Mouse (Mus musculus) midbrain, embryonic 14.5 days (tissue): Measurements from ENCODE around the gene Vav1. TPM values are rescaled to one million over a fixed set of nuclear protein-coding genes. Genes with fewer than 3 reads are reported as not detected.
A peak's percentile ranks its signal among the peaks of the same experiment; 100 is the strongest.
"Not testable (repeated sequence)": the region's sequence is repeated elsewhere in the genome, so short reads cannot be mapped to it uniquely, and the experiment has no call there.

Source experiments
- ATAC-seq: fragments of 200-750 bp; cut with Nextera tagmentation; 2 replicates; pipeline ENCODE4 v1.8.0; 2017; ENCODE audit warnings: moderate number of reproducible peaks, moderate library complexity; ENCODE audit not compliant: low FRiP score, low TSS enrichment
- DNase-seq: peaks from one replicate; pipeline ENCODE4 v3.0.0-alpha.2; 2015
- H3K27ac ChIP-seq: fragments of 300-500 bp; sonication (generic); replicated peaks from 2 replicates; pipeline ENCODE4 v1.5.1; 2014; ENCODE audit warnings: mild to moderate bottlenecking, low read depth, low read length, moderate library complexity
- H3K27me3 ChIP-seq: fragments of 300-500 bp; sonication (generic); 2 replicates; pipeline ENCODE4 v1.6.1; 2014; ENCODE audit warnings: low read length, control low read depth, mixed read lengths; ENCODE audit not compliant: control insufficient read depth, insufficient read depth
- H3K36me3 ChIP-seq: fragments of 300-500 bp; sonication (generic); 2 replicates; pipeline ENCODE4 v1.6.1; 2014; ENCODE audit warnings: low read length, control low read depth; ENCODE audit not compliant: control insufficient read depth, insufficient read depth
- H3K4me1 ChIP-seq: fragments of 300-500 bp; sonication (generic); 2 replicates; pipeline ENCODE4 v1.6.1; 2014; ENCODE audit warnings: mild to moderate bottlenecking, antibody characterized with exemption, low read length, control low read depth; ENCODE audit not compliant: control insufficient read depth, insufficient read depth
- H3K4me2 ChIP-seq: fragments of 300-500 bp; sonication (generic); 2 replicates; pipeline ENCODE4 v1.6.1; 2014; ENCODE audit warnings: mild to moderate bottlenecking, low read length, moderate library complexity
- H3K4me3 ChIP-seq: fragments of 300-500 bp; sonication (generic); replicated peaks from 2 replicates; pipeline ENCODE4 v1.5.1; 2014; ENCODE audit warnings: low read depth, low read length
- H3K9ac ChIP-seq: fragments of 300-500 bp; sonication (generic); replicated peaks from 2 replicates; pipeline ENCODE4 v1.6.1; 2014; ENCODE audit warnings: mild to moderate bottlenecking, low read length, moderate library complexity
- H3K9me3 ChIP-seq: fragments of 300-500 bp; sonication (generic); 2 replicates; pipeline ENCODE4 v1.6.1; 2016; ENCODE audit warnings: low read length, control low read depth, mixed read lengths; ENCODE audit not compliant: control insufficient read depth
- WGBS: fragments of 180-500 bp; shearing (Covaris S2); extraction: QIAGEN DNeasy Blood & Tissue Kit; methylation state at CpG from one replicate; pipeline ENCODE4 v1.1.7; 2014; 5-methylcytosine and 5-hydroxymethylcytosine counted together
- polyA plus RNA-seq: library from polyadenylated mRNA; unstranded; fragments of >200 nt; fragmentation: Nextera tagmentation; extraction: Ambion mirVana; gene quantifications from 2 replicates; pipeline ENCODE4 v1.2.1, GENCODE M21; 2014

Vav1 gene
- polyA plus RNA-seq, 1 experiment from 2014 or later, result 1.6 TPM

DNA sequence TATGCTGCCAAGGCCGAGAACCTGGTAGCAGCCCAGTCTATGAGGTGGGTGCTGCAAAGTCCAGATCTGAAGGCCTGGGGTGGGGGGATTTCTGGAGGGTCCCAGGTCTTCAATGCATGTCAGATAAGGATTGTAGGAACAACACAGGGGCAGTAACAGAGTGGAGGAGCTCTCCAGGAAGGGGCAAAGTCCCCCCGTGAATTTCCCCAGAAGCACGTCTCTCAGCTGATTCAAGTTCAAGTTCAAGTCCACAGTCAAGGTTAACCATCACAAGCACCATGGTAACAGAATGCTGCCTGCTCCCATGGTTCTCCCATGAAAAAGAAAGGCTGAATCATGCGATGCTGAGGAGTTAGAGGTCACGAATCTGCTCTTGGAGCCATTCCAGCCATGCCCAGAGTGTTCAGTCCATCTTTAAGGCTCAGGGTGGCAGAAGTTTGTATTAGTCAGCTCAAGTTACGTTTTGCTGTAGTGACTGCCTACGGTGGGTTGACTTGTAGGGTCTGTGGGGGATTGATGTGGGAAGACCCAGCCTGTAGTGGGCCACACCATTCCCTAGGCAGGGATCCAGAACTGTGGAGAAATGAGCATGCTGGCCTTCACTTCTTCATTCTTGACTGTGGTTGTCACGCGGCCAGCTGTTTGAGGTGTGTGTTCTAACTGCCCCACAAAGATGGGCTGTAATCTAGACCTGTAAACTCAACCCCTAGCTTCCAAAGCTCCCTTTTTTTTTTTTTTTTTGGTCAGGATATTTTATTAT, 55.3 kb downstream of the Vav1 start:
- Histone ChIP-seq H3K36me3 (no peaks in the 10 kb centered on the region), H3K4me2 (peak overlapping the region; percentile 29; the same call in 1 of the 2 replicates), H3K27me3 (no peaks in the 10 kb centered on the region), H3K4me1 (no peaks in the 10 kb centered on the region), H3K27ac (no peak overlapping the region), H3K4me3 (no peak overlapping the region), H3K9ac (no peak overlapping the region), H3K9me3 (no peaks in the 10 kb centered on the region)
- DNase-seq (no peak), ATAC-seq (no peak)
- 79% methylated on average over 9 of the region's 9 CpGs for WGBS

DNA sequence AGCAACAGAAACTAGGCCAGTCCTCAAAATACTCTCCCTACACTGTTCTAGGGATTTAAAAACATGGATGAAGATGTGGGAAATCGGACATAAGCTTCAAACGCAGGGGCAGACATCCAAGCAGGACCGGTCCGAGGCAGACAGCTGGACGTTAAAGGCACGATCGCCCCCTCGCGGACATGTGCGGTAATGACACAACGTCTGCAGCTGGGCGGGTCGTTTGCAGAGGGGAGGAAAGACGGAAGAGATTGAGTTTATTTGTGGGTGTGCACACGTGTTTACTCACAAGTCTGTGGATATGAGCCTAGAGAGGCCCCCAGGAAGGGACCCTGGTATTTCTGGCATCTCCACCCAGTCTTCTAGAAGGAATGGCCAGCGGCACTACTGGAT, 55.9 kb downstream of the Vav1 start:
- Histone ChIP-seq H3K9ac (no peak overlapping the region), H3K4me3 (no peak overlapping the region), H3K9me3 (no peaks in the 10 kb centered on the region), H3K36me3 (no peaks in the 10 kb centered on the region), H3K27me3 (no peaks in the 10 kb centered on the region), H3K27ac (no peak overlapping the region), H3K4me2 (peak overlapping the region; percentile 29; the same call in 1 of the 2 replicates), H3K4me1 (no peaks in the 10 kb centered on the region)
- ATAC-seq (peak; percentile 25; the same call in 1 of the 2 replicates), DNase-seq (peak; percentile 87)
- 8% methylated on average over 16 of the region's 16 CpGs for WGBS

DNA sequence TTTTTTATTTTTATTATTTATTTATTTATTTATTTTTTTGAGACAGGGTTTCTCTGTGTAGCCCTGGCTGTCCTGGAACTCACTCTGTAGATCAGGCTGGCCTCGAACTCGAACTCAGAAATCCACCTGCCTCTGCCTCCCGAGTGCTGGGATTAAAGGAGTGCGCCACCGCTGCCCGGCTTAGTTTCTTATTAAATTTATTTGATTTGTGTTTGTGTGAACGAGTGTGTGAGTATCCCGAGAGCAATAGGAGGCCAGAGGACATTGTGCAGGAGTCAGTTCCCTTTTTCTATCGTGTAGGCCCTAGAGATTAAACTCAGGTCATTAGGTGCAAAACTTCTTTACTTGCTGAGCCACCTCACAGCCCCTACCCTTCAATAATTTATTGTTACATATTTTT, 56.3 kb downstream of the Vav1 start:
- H3K36me3 ChIP-seq, H3K4me3 ChIP-seq, H3K9me3 ChIP-seq, H3K4me2 ChIP-seq, H3K9ac ChIP-seq, DNase-seq, H3K27me3 ChIP-seq, H3K4me1 ChIP-seq, ATAC-seq, H3K27ac ChIP-seq: not testable (repeated sequence)
- 73% methylated on average over 9 of the region's 9 CpGs for WGBS

DNA sequence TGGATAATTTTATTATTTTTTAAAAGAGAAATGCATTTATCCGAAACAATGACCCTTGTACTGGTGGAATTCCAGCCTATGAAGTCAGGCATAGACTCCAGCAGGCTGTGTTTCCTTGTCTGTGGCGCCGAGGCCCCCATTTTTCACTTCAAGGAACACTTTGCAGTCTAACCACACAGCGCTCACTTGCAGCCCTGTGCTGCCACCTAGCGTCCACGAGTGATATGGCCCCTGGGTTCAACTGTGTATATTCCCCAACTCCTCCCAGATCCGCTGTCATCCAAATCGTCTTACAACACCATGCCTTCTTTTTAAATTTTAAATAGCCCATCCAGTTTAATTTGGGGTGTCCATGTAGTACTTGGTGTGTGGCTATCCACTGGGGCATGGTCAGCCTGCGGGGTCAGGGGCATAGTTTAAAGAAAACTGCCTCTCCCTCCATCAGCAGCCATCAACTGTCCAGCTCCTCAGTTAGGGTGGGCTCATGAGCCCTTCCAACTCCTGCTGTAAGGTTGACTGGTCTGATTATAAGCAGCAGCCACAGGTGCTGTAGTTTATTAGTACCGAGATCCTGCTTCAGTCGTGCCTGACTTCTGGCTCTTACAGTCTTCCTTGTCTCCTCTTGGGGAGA, 56.9 kb downstream of the Vav1 start:
- no peak overlapping the region for H3K27ac ChIP-seq
- H3K4me2 ChIP-seq, result peak overlapping the region; percentile 18; the same call in 1 of the 2 replicates
- WGBS, result 13% methylated on average over 11 of the region's 11 CpGs
- no peaks in the 10 kb centered on the region for H3K27me3 ChIP-seq
- H3K4me3 ChIP-seq, result no peak overlapping the region
- ATAC-seq (peak; percentile 79), DNase-seq (peak; percentile 95)
- H3K9ac ChIP-seq, result no peak overlapping the region; the same call in 1 of the 2 replicates
- H3K4me1 ChIP-seq, result no peaks in the 10 kb centered on the region
- H3K36me3 ChIP-seq, result no peaks in the 10 kb centered on the region
- H3K9me3 ChIP-seq, result no peaks in the 10 kb centered on the region

DNA sequence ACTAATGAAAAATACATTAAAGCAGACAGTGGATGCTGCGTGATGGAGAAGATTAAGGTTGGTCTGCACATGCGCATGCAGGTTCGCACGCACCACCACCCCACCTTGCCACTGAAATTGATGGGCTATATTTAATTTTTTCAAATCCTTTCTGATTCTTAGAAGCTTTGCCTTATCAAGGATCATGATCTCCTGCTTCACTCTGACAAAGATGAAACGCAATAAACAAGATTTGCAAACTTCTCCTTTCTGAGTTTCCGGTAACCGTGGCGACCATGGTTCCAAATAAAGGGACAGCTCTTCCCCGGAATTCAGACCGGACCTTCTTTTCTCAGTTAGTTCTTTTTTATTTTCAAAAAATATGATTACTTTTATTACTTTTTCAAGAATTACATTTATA, 59.1 kb downstream of the Vav1 start:
- no peak overlapping the region for H3K4me3 ChIP-seq
- 0 out of 2 replicates have a peak, but pooled peaks cover 3% of the 10 kb centered on the region for H3K9me3 ChIP-seq
- no peaks in the 10 kb centered on the region for H3K4me1 ChIP-seq
- H3K27me3 ChIP-seq, result no peaks in the 10 kb centered on the region
- H3K4me2 ChIP-seq, result no peak overlapping the region
- DNase-seq (no peak), ATAC-seq (no peak)
- no peaks in the 10 kb centered on the region for H3K36me3 ChIP-seq
- no peak overlapping the region for H3K27ac ChIP-seq
- no peak overlapping the region for H3K9ac ChIP-seq
- 78% methylated on average over 10 of the region's 10 CpGs for WGBS

DNA sequence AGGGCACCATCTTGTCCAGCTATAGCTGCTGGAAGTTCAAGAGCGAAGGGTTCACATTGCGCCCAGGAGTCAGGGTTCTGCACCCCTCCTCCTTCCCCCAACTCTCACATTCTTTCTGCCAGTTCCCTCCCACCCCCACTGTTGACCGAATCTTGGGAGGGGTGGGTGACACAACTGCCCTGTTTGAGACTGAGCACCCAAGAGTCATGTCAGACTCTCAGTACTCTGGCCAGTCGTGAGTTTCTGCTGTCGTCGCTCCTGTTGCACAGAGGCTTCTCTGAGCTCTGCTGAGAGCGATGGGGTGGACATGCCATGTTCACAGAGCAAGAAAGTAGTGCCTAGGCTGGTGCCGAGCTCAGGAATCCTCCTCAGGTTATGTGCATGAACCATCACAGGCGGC, 60.4 kb downstream of the Vav1 start:
- H3K27me3 ChIP-seq, result no peaks in the 10 kb centered on the region
- H3K27ac ChIP-seq, result no peak overlapping the region
- no peaks in the 10 kb centered on the region for H3K4me1 ChIP-seq
- 79% methylated on average over 9 of the region's 9 CpGs for WGBS
- H3K4me3 ChIP-seq, result no peak overlapping the region
- H3K4me2 ChIP-seq, result no peak overlapping the region
- DNase-seq, result no peak
- H3K36me3 ChIP-seq, result no peaks in the 10 kb centered on the region
- H3K9ac ChIP-seq, result no peak overlapping the region
- no peak for ATAC-seq
- 0 out of 2 replicates have a peak, but pooled peaks cover 3% of the 10 kb centered on the region for H3K9me3 ChIP-seq

DNA sequence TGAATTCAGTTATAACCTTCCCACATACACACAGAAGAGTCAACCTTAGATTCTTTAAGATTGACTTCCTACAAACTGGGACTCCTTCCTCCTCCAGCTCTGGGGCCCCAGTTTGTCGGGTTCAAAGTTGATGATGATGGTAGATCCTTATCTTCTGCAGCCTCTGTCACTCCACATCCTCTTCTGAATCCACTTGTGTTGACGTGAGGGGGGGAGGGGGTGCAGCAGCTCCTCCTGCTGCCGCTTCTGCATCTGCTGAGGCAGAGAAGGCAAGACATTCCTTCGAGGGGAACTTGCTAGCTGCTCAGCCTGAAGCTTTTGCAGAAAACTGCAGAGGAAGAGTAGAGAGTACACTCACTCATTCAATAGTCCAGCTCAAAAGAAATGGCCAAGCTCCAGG, 62.7 kb downstream of the Vav1 start:
- no peak overlapping the region for H3K4me3 ChIP-seq
- WGBS, result 85% methylated on average over 4 of the region's 4 CpGs

DNA sequence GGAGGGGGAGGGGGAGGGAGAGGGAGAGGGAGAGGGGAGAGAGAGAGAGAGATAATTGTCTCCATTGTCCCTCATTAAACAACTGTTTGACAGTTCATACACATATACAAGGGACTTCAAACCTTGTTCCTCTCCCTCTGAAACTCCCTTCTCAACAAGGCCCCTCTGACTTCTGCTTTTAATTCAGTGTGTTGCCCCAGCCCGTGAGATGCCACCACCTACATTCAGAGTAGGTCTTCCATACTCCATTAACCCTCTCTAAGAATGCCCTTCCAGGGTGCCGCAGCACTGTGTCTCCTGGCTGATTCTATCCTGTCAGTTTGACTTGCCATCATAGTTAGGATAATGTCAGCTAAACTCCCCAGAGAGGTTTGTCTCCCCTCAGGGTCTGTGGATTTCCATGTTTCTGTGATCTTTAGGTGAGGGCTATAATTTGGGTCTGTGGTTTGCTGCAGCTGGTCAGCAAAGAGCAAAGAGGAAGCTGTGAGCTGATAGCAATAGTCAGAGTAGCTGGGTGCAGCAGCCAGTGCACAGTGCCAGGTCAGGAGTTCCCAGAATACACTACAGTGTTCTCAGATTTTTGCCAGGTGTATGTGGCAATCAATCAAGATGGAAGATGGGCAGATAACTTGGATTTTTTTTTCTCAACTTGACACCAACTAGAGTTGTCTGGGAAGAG, 65.3 kb downstream of the Vav1 start:
- Histone ChIP-seq H3K4me1 (no peaks in the 10 kb centered on the region), H3K9me3 (0 out of 2 replicates have a peak, but pooled peaks cover 3% of the 10 kb centered on the region), H3K4me2 (no peak overlapping the region), H3K27ac (no peak overlapping the region), H3K27me3 (no peaks in the 10 kb centered on the region), H3K36me3 (no peaks in the 10 kb centered on the region), H3K4me3 (no peak overlapping the region), H3K9ac (no peak overlapping the region)
- WGBS, result 80% methylated on average over 2 of the region's 2 CpGs
- ATAC-seq, result no peak
- DNase-seq, result no peak

More for the DNA sequence above, 62.7 kb downstream of the Vav1 start:
- no peak overlapping the region for H3K9ac ChIP-seq
- H3K4me2 ChIP-seq, result no peak overlapping the region
- H3K27ac ChIP-seq, result no peak overlapping the region
- H3K4me1 ChIP-seq, result no peaks in the 10 kb centered on the region
- DNase-seq (no peak), ATAC-seq (no peak)
- no peaks in the 10 kb centered on the region for H3K36me3 ChIP-seq
- no peaks in the 10 kb centered on the region for H3K27me3 ChIP-seq
- 0 out of 2 replicates have a peak, but pooled peaks cover 3% of the 10 kb centered on the region for H3K9me3 ChIP-seq
